Mouse (Mus musculus) forebrain, embryonic 13.5 days (tissue): ENCODE data around the gene Secisbp2. TPM values are rescaled to one million over a fixed set of nuclear protein-coding genes. Genes with fewer than 3 reads are reported as not detected.
"Not testable (repeated sequence)": the region's sequence is repeated elsewhere in the genome, so short reads cannot be mapped to it uniquely, and the experiment has no call there.

Experiments used
- ATAC-seq: fragments of 200-750 bp; cut with Nextera tagmentation; 2 replicates; pipeline ENCODE4 v1.8.0; 2017
- H3K27ac ChIP-seq: fragments of 300-500 bp; sonication (generic); 2 replicates; pipeline ENCODE4 v1.5.1; 2015; ENCODE audit warnings: inconsistent platforms, mild to moderate bottlenecking, moderate library complexity
- H3K27me3 ChIP-seq: fragments of 300-500 bp; sonication (generic); 2 replicates; pipeline ENCODE4 v1.6.1; 2015; ENCODE audit warnings: mild to moderate bottlenecking, inconsistent platforms
- H3K36me3 ChIP-seq: fragments of 300-500 bp; sonication (generic); 2 replicates; pipeline ENCODE4 v1.6.1; 2015; ENCODE audit warnings: mild to moderate bottlenecking, inconsistent platforms; ENCODE audit not compliant: poor library complexity, severe bottlenecking
- H3K4me1 ChIP-seq: fragments of 300-500 bp; sonication (generic); 2 replicates; pipeline ENCODE4 v1.6.1; 2015; ENCODE audit warnings: inconsistent platforms
- H3K4me2 ChIP-seq: fragments of 300-500 bp; sonication (generic); 2 replicates; pipeline ENCODE4 v1.6.1; 2015; ENCODE audit warnings: inconsistent platforms, mild to moderate bottlenecking, moderate library complexity
- H3K4me3 ChIP-seq: fragments of 300-500 bp; sonication (generic); 2 replicates; pipeline ENCODE4 v1.5.1; 2015; ENCODE audit warnings: mild to moderate bottlenecking, inconsistent platforms
- H3K9ac ChIP-seq: fragments of 300-500 bp; sonication (generic); 2 replicates; pipeline ENCODE4 v1.6.1; 2015; ENCODE audit warnings: mild to moderate bottlenecking, inconsistent platforms
- H3K9me3 ChIP-seq: fragments of 300-500 bp; sonication (generic); replicated peaks from 2 replicates; pipeline ENCODE4 v1.6.1; 2016; ENCODE audit warnings: inconsistent platforms
- WGBS: fragments of 180-500 bp; shearing (Covaris S2); methylation state at CpG from one replicate; pipeline ENCODE4 v1.1.7; 2015; 5-methylcytosine and 5-hydroxymethylcytosine counted together
- polyA plus RNA-seq: library from polyadenylated mRNA; unstranded; fragments of >200 nt; fragmentation: Nextera tagmentation; extraction: Ambion mirVana; gene quantifications from 2 replicates; pipeline ENCODE4 v1.2.1, GENCODE M21; 2015

Gene Secisbp2
- polyA plus RNA-seq, 1 experiment from 2014 or later, result 36.1 TPM

GRCm38 (mm10) chr13:51622626-51623025, 28.9 kb upstream of the Secisbp2 start:
- H3K27me3 ChIP-seq, result no peaks in the 10 kb centered on the region
- 94% methylated on average over 5 of the region's 5 CpGs for WGBS
- H3K4me2 ChIP-seq, result no peak overlapping the region
- no peak overlapping the region for H3K4me3 ChIP-seq
- no peak overlapping the region for H3K9ac ChIP-seq
- H3K4me1 ChIP-seq, result no peaks in the 10 kb centered on the region
- no peak overlapping the region for H3K27ac ChIP-seq
- H3K36me3 ChIP-seq, result no peaks in the 10 kb centered on the region
- ATAC-seq, result no peak
- no peaks in the 10 kb centered on the region for H3K9me3 ChIP-seq

- Histone ChIP-seq H3K36me3 (no peaks in the 10 kb centered on the region), H3K4me3 (no peak overlapping the region), H3K9me3 (no peaks in the 10 kb centered on the region), H3K4me1 (no peaks in the 10 kb centered on the region), H3K4me2 (no peak overlapping the region), H3K27me3 (no peaks in the 10 kb centered on the region), H3K9ac (no peak overlapping the region), H3K27ac (no peak overlapping the region)
- ATAC-seq, result no peak
- WGBS, result 89% methylated on average over 2 of the region's 2 CpGs
Observed at GRCm38 (mm10) chr13:51623678-51624077, 27.8 kb upstream of the Secisbp2 start.

- no peak overlapping the region for H3K4me2 ChIP-seq
- no peaks in the 10 kb centered on the region for H3K27me3 ChIP-seq
- no peaks in the 10 kb centered on the region for H3K9me3 ChIP-seq
- 85% methylated on average over 6 of the region's 6 CpGs for WGBS
- no peak overlapping the region for H3K27ac ChIP-seq
- H3K4me1 ChIP-seq, result no peaks in the 10 kb centered on the region
- H3K9ac ChIP-seq, result no peak overlapping the region
- H3K4me3 ChIP-seq, result no peak overlapping the region
- no peak for ATAC-seq
- no peaks in the 10 kb centered on the region for H3K36me3 ChIP-seq
Observed at GRCm38 (mm10) chr13:51628273-51628848, 23.1 kb upstream of the Secisbp2 start.

GRCm38 (mm10) chr13:51631354-51631992, 20.0 kb upstream of the Secisbp2 start:
- Histone ChIP-seq H3K27ac (no peak overlapping the region), H3K9me3 (no peaks in the 10 kb centered on the region), H3K4me1 (no peaks in the 10 kb centered on the region), H3K4me3 (no peak overlapping the region), H3K9ac (no peak overlapping the region), H3K36me3 (no peaks in the 10 kb centered on the region), H3K27me3 (no peaks in the 10 kb centered on the region), H3K4me2 (no peak overlapping the region)
- ATAC-seq, result no peak
- 83% methylated on average over 15 of the region's 15 CpGs for WGBS

- H3K9me3 ChIP-seq, result no peaks in the 10 kb centered on the region
- H3K9ac ChIP-seq, result no peak overlapping the region
- H3K27me3 ChIP-seq, result no peaks in the 10 kb centered on the region
- no peaks in the 10 kb centered on the region for H3K4me1 ChIP-seq
- H3K36me3 ChIP-seq, result no peaks in the 10 kb centered on the region
- H3K4me2 ChIP-seq, result no peak overlapping the region
- WGBS, result 84% methylated on average over 5 of the region's 5 CpGs
- H3K4me3 ChIP-seq, result no peak overlapping the region
- no peak for ATAC-seq
- H3K27ac ChIP-seq, result no peak overlapping the region
Observed at GRCm38 (mm10) chr13:51632560-51633218, 18.8 kb upstream of the Secisbp2 start.

- H3K4me2 ChIP-seq, ATAC-seq, H3K4me3 ChIP-seq, H3K27me3 ChIP-seq, H3K4me1 ChIP-seq, H3K36me3 ChIP-seq, H3K9ac ChIP-seq, H3K9me3 ChIP-seq, H3K27ac ChIP-seq: not testable (repeated sequence)
- WGBS, result 74% methylated on average over 5 of the region's 9 CpGs
Observed at GRCm38 (mm10) chr13:51635384-51635783, 16.1 kb upstream of the Secisbp2 start.

- Histone ChIP-seq H3K36me3 (no peaks in the 10 kb centered on the region), H3K4me3 (no peak overlapping the region), H3K9ac (no peak overlapping the region), H3K27ac (no peak overlapping the region), H3K9me3 (no peaks in the 10 kb centered on the region), H3K27me3 (no peaks in the 10 kb centered on the region), H3K4me2 (no peak overlapping the region), H3K4me1 (no peaks in the 10 kb centered on the region)
- WGBS, result 91% methylated on average over 4 of the region's 4 CpGs
- ATAC-seq, result no peak
Observed at GRCm38 (mm10) chr13:51638958-51639357, 12.5 kb upstream of the Secisbp2 start.

- no peak overlapping the region for H3K9ac ChIP-seq
- no peaks in the 10 kb centered on the region for H3K36me3 ChIP-seq
- ATAC-seq, result no peak
- H3K27ac ChIP-seq, result no peak overlapping the region
- H3K9me3 ChIP-seq, result no peaks in the 10 kb centered on the region
- no peaks in the 10 kb centered on the region for H3K27me3 ChIP-seq
- peaks cover 7% of the 10 kb centered on the region; the same call in 1 of the 2 replicates for H3K4me1 ChIP-seq
- H3K4me3 ChIP-seq, result no peak overlapping the region
- H3K4me2 ChIP-seq, result no peak overlapping the region
- 90% methylated on average over 3 of the region's 3 CpGs for WGBS
Observed at GRCm38 (mm10) chr13:51641424-51641823, 10.1 kb upstream of the Secisbp2 start.

- no peak for ATAC-seq
- Histone ChIP-seq H3K4me3 (no peak overlapping the region), H3K4me1 (peaks cover 16% of the 10 kb centered on the region), H3K27ac (no peak overlapping the region), H3K4me2 (no peak overlapping the region), H3K9ac (no peak overlapping the region), H3K36me3 (no peaks in the 10 kb centered on the region), H3K9me3 (no peaks in the 10 kb centered on the region), H3K27me3 (no peaks in the 10 kb centered on the region)
- 34% methylated on average over 11 of the region's 11 CpGs for WGBS
Observed at GRCm38 (mm10) chr13:51642171-51642778, 9.2 kb upstream of the Secisbp2 start.

- H3K27ac ChIP-seq, result peak overlapping the region; percentile 65
Observed at GRCm38 (mm10) chr13:51643924-51644828, 7.3 kb upstream of the Secisbp2 start.

GRCm38 (mm10) chr13:51644829-51645789, 6.4 kb upstream of the Secisbp2 start, which contains the start of gene Cks2:
Gene Cks2, plus strand, starts transcription at chr13:51645232.
- Histone ChIP-seq H3K4me2 (peak within 1 kb of the TSS; percentile 81), H3K36me3 (no peaks in the 10 kb centered on the region), H3K9me3 (no peaks in the 10 kb centered on the region), H3K9ac (peak within 1 kb of the TSS; percentile 85), H3K4me3 (peak within 1 kb of the TSS; percentile 78), H3K27ac (peak within 1 kb of the TSS; percentile 65), H3K27me3 (no peaks in the 10 kb centered on the region), H3K4me1 (peaks cover 31% of the 10 kb centered on the region)
- under 1% methylated on average over 83 of the region's 83 CpGs for WGBS
- peak; percentile 99 for ATAC-seq

More at GRCm38 (mm10) chr13:51643924-51644828, 7.3 kb upstream of the Secisbp2 start:
- H3K4me2 ChIP-seq, result peak overlapping the region; percentile 81
- H3K4me1 ChIP-seq, result peaks cover 31% of the 10 kb centered on the region
- no peak; the same call in 1 of the 2 replicates for ATAC-seq
- H3K27me3 ChIP-seq, result no peaks in the 10 kb centered on the region
- no peaks in the 10 kb centered on the region for H3K36me3 ChIP-seq
- H3K4me3 ChIP-seq, result peak overlapping the region; percentile 78
- 45% methylated on average over 20 of the region's 20 CpGs for WGBS
- H3K9me3 ChIP-seq, result no peaks in the 10 kb centered on the region
- H3K9ac ChIP-seq, result peak overlapping the region; percentile 71
